Mouse (Mus musculus) neutrophil, adult 83 days (primary cell): ENCODE data around the gene Gm5622. TPM values are rescaled to one million over a fixed set of nuclear protein-coding genes. Genes with fewer than 3 reads are reported as not detected.

ENCODE experiments used
- total RNA-seq, 2 experiments: library from RNA; stranded (reverse); gene quantifications; one replicate each; pipeline ENCODE4 v1.2.4; 2023

Gm5622 gene
- total RNA-seq, result not detected

DNA sequence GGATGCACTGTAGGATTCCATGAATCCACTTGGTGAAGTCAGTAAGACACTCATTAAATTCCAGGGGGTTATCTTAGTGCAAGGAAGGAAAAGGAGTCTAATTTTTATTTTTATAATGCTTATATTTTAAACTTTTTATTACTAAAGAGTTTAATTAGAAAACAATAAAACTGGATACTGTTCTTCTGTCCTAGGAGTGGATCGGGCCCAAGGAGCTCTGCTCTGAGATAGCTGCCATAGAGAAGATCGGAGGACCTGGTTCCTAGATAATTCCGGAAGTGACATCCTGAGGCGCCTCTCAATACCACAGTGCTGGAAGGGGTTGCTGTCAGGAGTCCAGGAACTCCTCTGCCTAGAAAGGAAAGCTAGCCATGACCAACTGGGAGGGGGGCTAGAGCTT, at the start of gene Gm5622:
TSS of gene Gm5622 (plus strand) at position 301 of the 400 bp plus-strand sequence.

DNA sequence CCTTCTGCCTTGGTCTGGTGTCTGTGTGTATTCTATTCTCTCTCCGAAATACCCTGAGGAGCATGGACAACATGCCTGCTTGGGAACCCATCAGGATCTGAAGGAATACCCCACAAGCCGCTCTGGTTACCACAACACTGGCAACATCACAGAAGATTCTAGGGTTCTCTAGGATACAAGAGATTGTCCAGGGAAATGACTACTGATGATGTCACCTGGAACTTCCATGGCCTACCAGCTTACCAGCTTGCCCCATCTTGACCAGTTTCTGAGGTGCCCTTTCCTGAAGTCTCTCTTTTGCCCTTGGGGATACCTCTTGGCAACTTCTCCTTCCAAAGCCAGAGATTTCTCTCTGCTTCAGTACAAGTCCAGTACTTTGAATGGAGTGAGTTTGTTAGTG, 21.4 kb downstream of the Gm5622 start, which contains the start of gene Gm17175:
TSS of gene Gm17175 (minus strand) at position 101 of the 400 bp plus-strand sequence.

DNA sequence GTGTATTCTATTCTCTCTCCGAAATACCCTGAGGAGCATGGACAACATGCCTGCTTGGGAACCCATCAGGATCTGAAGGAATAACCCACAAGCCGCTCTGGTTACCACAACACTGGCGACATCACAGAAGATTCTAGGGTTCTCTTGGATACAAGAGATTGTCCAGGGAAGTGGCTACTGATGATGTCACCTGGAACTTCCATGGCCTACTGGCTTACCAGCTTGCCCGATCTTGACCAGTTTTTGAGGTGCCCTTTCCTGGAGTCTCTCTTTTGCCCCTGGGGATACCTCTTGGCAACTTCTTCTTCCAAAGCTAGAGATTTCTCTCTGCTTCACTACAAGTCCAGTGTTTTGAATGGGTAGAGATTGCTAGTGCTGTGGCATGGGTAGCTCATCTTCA, 39.4 kb downstream of the Gm5622 start, which contains the start of gene Gm17174:
TSS of gene Gm17174 (minus strand) at position 101 of the 400 bp plus-strand sequence.

DNA sequence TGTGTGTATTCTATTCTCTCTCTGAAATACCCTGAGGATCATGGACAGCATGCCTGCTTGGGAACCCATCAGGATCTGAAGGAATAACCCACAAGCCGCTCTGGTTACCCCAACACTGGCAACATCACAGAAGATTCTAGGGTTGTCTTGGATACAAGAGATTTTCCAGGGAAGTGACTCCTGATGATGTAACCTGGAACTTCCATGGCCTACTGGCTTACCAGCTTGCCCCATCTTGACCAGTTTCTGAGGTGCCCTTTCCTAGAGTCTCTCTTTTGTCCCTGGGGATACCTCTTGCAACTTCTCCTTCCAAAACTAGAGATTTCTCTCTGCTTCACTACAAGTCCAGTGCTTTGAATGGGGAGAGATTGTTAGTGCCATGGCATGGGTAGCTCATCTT, 58.6 kb downstream of the Gm5622 start, which contains the start of gene Gm17078:
TSS of gene Gm17078 (minus strand) at position 101 of the 400 bp plus-strand sequence.

DNA sequence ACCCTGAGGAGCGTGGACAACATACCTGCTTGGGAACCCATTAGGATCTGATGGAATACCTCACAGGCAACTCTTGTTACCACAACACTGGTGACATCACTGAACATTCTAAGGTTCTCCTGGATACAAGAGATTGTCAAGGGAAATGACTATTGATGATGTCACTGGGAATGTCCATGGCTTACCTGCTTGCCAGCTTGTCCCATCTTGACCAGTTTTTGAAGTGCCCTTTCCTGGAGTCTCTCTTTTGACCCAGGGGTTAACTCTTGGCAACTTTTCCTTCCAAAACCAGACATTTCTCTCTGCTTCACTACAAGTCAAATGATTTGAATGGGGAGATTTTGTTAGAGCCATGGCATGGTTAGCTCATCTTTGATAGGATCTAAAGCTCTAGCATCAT, 83.0 kb downstream of the Gm5622 start, which contains the start of gene Gm4181:
TSS of gene Gm4181 (minus strand) at position 101 of the 400 bp plus-strand sequence.

DNA sequence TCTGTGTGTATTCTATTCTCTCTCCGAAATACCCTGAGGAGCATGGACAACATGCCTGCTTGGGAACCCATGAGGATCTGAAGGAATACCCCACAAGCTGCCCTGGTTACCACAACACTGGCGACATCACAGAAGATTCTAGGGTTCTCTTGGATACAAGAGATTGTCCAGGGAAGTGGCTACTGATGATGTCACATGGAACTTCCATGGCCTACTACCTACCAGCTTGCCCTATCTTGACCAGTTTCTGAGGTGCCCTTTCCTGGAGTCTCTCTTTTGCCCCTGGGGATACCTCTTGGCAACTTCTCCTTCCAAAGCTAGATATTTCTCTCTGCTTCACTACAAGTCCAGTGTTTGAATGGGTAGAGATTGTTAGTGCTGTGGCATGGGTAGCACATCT, 142.8 kb downstream of the Gm5622 start, which contains the start of gene Gm17079:
TSS of gene Gm17079 (minus strand) at position 101 of the 400 bp plus-strand sequence.

Other genes starting within 250 kb of the Gm5622 start
- gene Gm7247, start 191.0 kb upstream of the Gm5622 start, total RNA-seq, result not detected
- not detected for gene Vmn2r88, start 142.0 kb upstream of the Gm5622 start, total RNA-seq
- not detected for gene Vmn2r89, start 100.9 kb upstream of the Gm5622 start, total RNA-seq
- gene Gm17175, start 21.3 kb downstream of the Gm5622 start, total RNA-seq, result not detected
- gene Gm17174, start 39.3 kb downstream of the Gm5622 start, total RNA-seq, result not detected
- gene Gm17078, start 58.5 kb downstream of the Gm5622 start, total RNA-seq, result not detected
- not detected for gene Gm4181, start 82.9 kb downstream of the Gm5622 start, total RNA-seq
- not detected for gene Gm17079, start 142.7 kb downstream of the Gm5622 start, total RNA-seq
- not detected for gene Gm5800, start 164.4 kb downstream of the Gm5622 start, total RNA-seq
- gene Ang4, start 220.8 kb downstream of the Gm5622 start, total RNA-seq, result not detected
- not detected for gene AY358078, start 247.3 kb downstream of the Gm5622 start, total RNA-seq